Mouse (Mus musculus): Measurements from ENCODE around the gene Prss43. TPM values are rescaled to one million over a fixed set of nuclear protein-coding genes. Genes with fewer than 3 reads are reported as not detected.

Prss43 gene
- polyA plus RNA-seq, 1 experiment from 2014 or later, result not detected

DNA sequence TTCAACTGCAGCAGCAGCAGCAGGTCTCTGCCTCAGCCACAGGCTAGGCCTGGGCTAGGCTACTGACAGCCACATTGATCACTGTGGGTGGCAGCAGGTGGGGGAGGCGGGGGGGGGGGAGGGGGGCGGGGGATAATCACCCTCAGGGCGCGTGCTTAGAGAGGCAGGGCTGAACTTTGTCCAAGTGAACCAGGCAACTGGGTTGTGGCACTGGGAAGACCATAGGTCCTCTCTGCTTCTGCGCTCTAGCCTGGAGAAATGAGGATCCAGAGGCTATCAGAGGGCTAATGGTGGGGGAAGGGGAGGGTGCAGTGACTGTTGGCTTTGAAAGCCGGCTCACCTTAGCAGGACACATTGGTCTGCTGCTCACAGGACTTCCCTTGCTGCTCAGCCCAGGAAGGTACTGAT, 48.8 kb downstream of the Prss43 start:
- TF ChIP-seq EP300 (optimal IDR thresholded peaks at IDR 0.05), result no peak
- no peak for TF ChIP-seq CTCF (IDR thresholded peaks at IDR 0.05; ENCODE audit: low read depth)
- Histone ChIP-seq H3K36me3 (ENCODE audit: control insufficient read depth, insufficient read depth, low read length) (no peaks in the 10 kb centered on the region), H3K9me3 (ENCODE audit: control insufficient read depth, low read length) (no peaks in the 10 kb centered on the region), H3K9ac (ENCODE audit: low read length) (no peak overlapping the region), H3K4me2 (replicated peaks; ENCODE audit: low read depth) (no peak overlapping the region), H3K4me1 (replicated peaks; ENCODE audit: control insufficient read depth, insufficient read depth) (peaks cover 5% of the 10 kb centered on the region), H3K27me3 (ENCODE audit: control insufficient read depth, insufficient read depth, low read length) (no peaks in the 10 kb centered on the region), H3K4me3 (ENCODE audit: low read depth, low read length) (no peak overlapping the region), H3K27ac (replicated peaks) (no peak overlapping the region)
- DNase-seq (ENCODE audit: low spot score), result no peak
- no peak for ATAC-seq (ENCODE audit: low FRiP score, low TSS enrichment)
- 34% methylated on average over 6 of the region's 6 CpGs for WGBS

DNA sequence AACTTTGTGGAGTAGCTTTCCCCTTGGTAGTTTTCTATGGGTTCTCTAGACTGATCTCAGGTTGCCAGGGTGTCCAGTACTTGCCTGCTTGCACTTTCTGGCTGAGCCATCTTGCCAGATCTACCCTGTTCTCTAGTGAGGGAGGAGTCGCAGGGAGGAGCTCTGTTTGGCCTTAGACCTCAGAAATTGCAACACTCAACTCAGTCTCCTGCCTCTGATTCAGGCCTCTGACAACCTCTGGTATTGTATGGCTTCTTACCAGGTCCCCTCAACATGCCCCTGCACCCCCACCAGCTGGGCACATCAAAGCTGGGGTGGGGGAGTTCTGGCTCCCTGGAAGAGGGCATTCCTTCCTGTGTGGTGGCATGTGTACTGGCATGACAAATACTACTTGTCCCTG, 50.9 kb downstream of the Prss43 start:
- Histone ChIP-seq H3K4me2 (replicated peaks; ENCODE audit: low read depth) (no peak overlapping the region), H3K4me3 (ENCODE audit: low read depth, low read length) (no peak overlapping the region), H3K9me3 (ENCODE audit: control insufficient read depth, low read length) (no peaks in the 10 kb centered on the region), H3K36me3 (ENCODE audit: control insufficient read depth, insufficient read depth, low read length) (no peaks in the 10 kb centered on the region), H3K4me1 (replicated peaks; ENCODE audit: control insufficient read depth, insufficient read depth) (peaks cover 5% of the 10 kb centered on the region), H3K9ac (ENCODE audit: low read length) (no peak overlapping the region), H3K27me3 (ENCODE audit: control insufficient read depth, insufficient read depth, low read length) (no peaks in the 10 kb centered on the region), H3K27ac (replicated peaks) (peak overlapping the region; percentile 9; the same call in 1 of the 2 replicates)
- ATAC-seq (ENCODE audit: low FRiP score, low TSS enrichment), result no peak
- no peak for TF ChIP-seq CTCF (IDR thresholded peaks at IDR 0.05; ENCODE audit: low read depth)
- 79% methylated on average over 1 of the region's 1 CpGs for WGBS
- DNase-seq (ENCODE audit: low spot score), result no peak

GRCm38 (mm10) chr9:110877888-110878287, 51.4 kb downstream of the Prss43 start:
- Histone ChIP-seq H3K9me3 (ENCODE audit: control insufficient read depth, low read length) (no peaks in the 10 kb centered on the region), H3K4me1 (replicated peaks; ENCODE audit: control insufficient read depth, insufficient read depth) (peaks cover 5% of the 10 kb centered on the region), H3K27me3 (ENCODE audit: control insufficient read depth, insufficient read depth, low read length) (no peaks in the 10 kb centered on the region), H3K4me2 (replicated peaks; ENCODE audit: low read depth) (no peak overlapping the region), H3K27ac (replicated peaks) (peak overlapping the region; percentile 9; the same call in 1 of the 2 replicates), H3K36me3 (ENCODE audit: control insufficient read depth, insufficient read depth, low read length) (no peaks in the 10 kb centered on the region), H3K9ac (ENCODE audit: low read length) (no peak overlapping the region), H3K4me3 (ENCODE audit: low read depth, low read length) (no peak overlapping the region)
- no peak for DNase-seq (ENCODE audit: low spot score)
- WGBS, result 74% methylated on average over 5 of the region's 5 CpGs
- no peak for ATAC-seq (ENCODE audit: low FRiP score, low TSS enrichment)
- TF ChIP-seq EP300 (optimal IDR thresholded peaks at IDR 0.05), result no peak
- TF ChIP-seq CTCF (IDR thresholded peaks at IDR 0.05; ENCODE audit: low read depth), result no peak

GRCm38 (mm10) chr9:110879191-110879920, 52.9 kb downstream of the Prss43 start, which contains the start of gene Als2cl:
TSS of gene Als2cl (plus strand) at chr9:110879870.
- 20% methylated on average over 12 of the region's 12 CpGs for WGBS
- DNase-seq (ENCODE audit: low spot score) (no peak), ATAC-seq (ENCODE audit: low FRiP score, low TSS enrichment) (no peak)
- peak within 1 kb of the TSS; percentile 53 for H3K9ac ChIP-seq (ENCODE audit: low read length)
- peak within 1 kb of the TSS; percentile 88 for H3K27ac ChIP-seq (replicated peaks)
- no peak for TF ChIP-seq EP300 (optimal IDR thresholded peaks at IDR 0.05)
- H3K4me3 ChIP-seq (ENCODE audit: low read depth, low read length), result peak within 1 kb of the TSS; percentile 53
- H3K4me1 ChIP-seq (replicated peaks; ENCODE audit: control insufficient read depth, insufficient read depth), result peaks cover 5% of the 10 kb centered on the region; the same call in 1 of the 2 replicates
- no peaks in the 10 kb centered on the region for H3K27me3 ChIP-seq (ENCODE audit: control insufficient read depth, insufficient read depth, low read length)
- no peaks in the 10 kb centered on the region for H3K9me3 ChIP-seq (ENCODE audit: control insufficient read depth, low read length)
- H3K36me3 ChIP-seq (ENCODE audit: control insufficient read depth, insufficient read depth, low read length), result no peaks in the 10 kb centered on the region; the same call in 1 of the 2 replicates
- H3K4me2 ChIP-seq (replicated peaks; ENCODE audit: low read depth), result peak within 1 kb of the TSS; percentile 67

- no peak for TF ChIP-seq CTCF (IDR thresholded peaks at IDR 0.05; ENCODE audit: low read depth)
- no peak for TF ChIP-seq EP300 (optimal IDR thresholded peaks at IDR 0.05)
- peak within 1 kb of the TSS; percentile 53 for H3K9ac ChIP-seq (ENCODE audit: low read length)
- peaks cover 5% of the 10 kb centered on the region; the same call in 1 of the 2 replicates for H3K4me1 ChIP-seq (replicated peaks; ENCODE audit: control insufficient read depth, insufficient read depth)
- DNase-seq (ENCODE audit: low spot score) (peak; percentile 91), ATAC-seq (ENCODE audit: low FRiP score, low TSS enrichment) (peak; percentile 78)
- H3K9me3 ChIP-seq (ENCODE audit: control insufficient read depth, low read length), result no peaks in the 10 kb centered on the region
- H3K4me2 ChIP-seq (replicated peaks; ENCODE audit: low read depth), result peak within 1 kb of the TSS; percentile 67
- under 1% methylated on average over 51 of the region's 57 CpGs for WGBS
- H3K27me3 ChIP-seq (ENCODE audit: control insufficient read depth, insufficient read depth, low read length), result no peaks in the 10 kb centered on the region
- no peaks in the 10 kb centered on the region; the same call in 1 of the 2 replicates for H3K36me3 ChIP-seq (ENCODE audit: control insufficient read depth, insufficient read depth, low read length)
- H3K4me3 ChIP-seq (ENCODE audit: low read depth, low read length), result peak within 1 kb of the TSS; percentile 53
- H3K27ac ChIP-seq (replicated peaks), result peak within 1 kb of the TSS; percentile 88
These were observed 53.6 kb downstream of the Prss43 start, which contains the start of gene Tmie for GRCm38 (mm10) chr9:110879998-110880561. TSS of gene Tmie (minus strand) at chr9:110880113.

- Histone ChIP-seq H3K4me1 (replicated peaks; ENCODE audit: control insufficient read depth, insufficient read depth) (peaks cover 5% of the 10 kb centered on the region; the same call in 1 of the 2 replicates), H3K27ac (replicated peaks) (peak overlapping the region; percentile 88), H3K36me3 (ENCODE audit: control insufficient read depth, insufficient read depth, low read length) (no peaks in the 10 kb centered on the region; the same call in 1 of the 2 replicates), H3K27me3 (ENCODE audit: control insufficient read depth, insufficient read depth, low read length) (no peaks in the 10 kb centered on the region), H3K9me3 (ENCODE audit: control insufficient read depth, low read length) (no peaks in the 10 kb centered on the region), H3K4me2 (replicated peaks; ENCODE audit: low read depth) (peak overlapping the region; percentile 67), H3K4me3 (ENCODE audit: low read depth, low read length) (peak overlapping the region; percentile 53), H3K9ac (ENCODE audit: low read length) (peak overlapping the region; percentile 53)
- ATAC-seq (ENCODE audit: low FRiP score, low TSS enrichment) (peak; percentile 87), DNase-seq (ENCODE audit: low spot score) (peak; percentile 76)
- peak; percentile 20 for TF ChIP-seq EP300 (optimal IDR thresholded peaks at IDR 0.05)
- TF ChIP-seq CTCF (IDR thresholded peaks at IDR 0.05; ENCODE audit: low read depth), result no peak
- 51% methylated on average over 4 of the region's 4 CpGs for WGBS
These were observed 54.3 kb downstream of the Prss43 start for GRCm38 (mm10) chr9:110880772-110881171.

Other genes with a start within 250 kb of the Prss43 start
- gene Nradd, start 202.2 kb upstream of the Prss43 start, polyA plus RNA-seq (2015; fragmentation: Nextera tagmentation; extraction: Ambion mirVana), result 14.5 and 15.9 TPM in 2 replicates
- gene Nbeal2, start 172.5 kb upstream of the Prss43 start, polyA plus RNA-seq (2015; fragmentation: Nextera tagmentation; extraction: Ambion mirVana), result 5.7 and 6.2 TPM in 2 replicates
- gene Ccdc12, start 170.2 kb upstream of the Prss43 start, polyA plus RNA-seq (2015; fragmentation: Nextera tagmentation; extraction: Ambion mirVana), result 139 and 144 TPM in 2 replicates
- 0.11 and 0.27 TPM in 2 replicates for gene Myl3, start 84.8 kb upstream of the Prss43 start, polyA plus RNA-seq (2015; fragmentation: Nextera tagmentation; extraction: Ambion mirVana)
- gene Pth1r, start 79.5 kb upstream of the Prss43 start, polyA plus RNA-seq (2015; fragmentation: Nextera tagmentation; extraction: Ambion mirVana), result 10.5 and 10.6 TPM in 2 replicates
- gene Prss42, start 28.5 kb upstream of the Prss43 start, polyA plus RNA-seq (2015; fragmentation: Nextera tagmentation; extraction: Ambion mirVana), result not detected in 2 replicates
- gene Prss44, start 12.7 kb upstream of the Prss43 start, polyA plus RNA-seq (2015; fragmentation: Nextera tagmentation; extraction: Ambion mirVana), result not detected in 2 replicates
- gene Prss45, start 7.9 kb downstream of the Prss43 start, polyA plus RNA-seq (2015; fragmentation: Nextera tagmentation; extraction: Ambion mirVana), result not detected in 2 replicates
- gene Prss46, start 17.8 kb downstream of the Prss43 start, polyA plus RNA-seq (2015; fragmentation: Nextera tagmentation; extraction: Ambion mirVana), result not detected in 2 replicates
- 0.10 and 0.18 TPM in 2 replicates for gene Prss50, start 31.3 kb downstream of the Prss43 start, polyA plus RNA-seq (2015; fragmentation: Nextera tagmentation; extraction: Ambion mirVana)
- 5.5 and 6.1 TPM in 2 replicates for gene Als2cl, start 53.2 kb downstream of the Prss43 start, polyA plus RNA-seq (2015; fragmentation: Nextera tagmentation; extraction: Ambion mirVana)
- gene Tmie, start 53.4 kb downstream of the Prss43 start, polyA plus RNA-seq (2015; fragmentation: Nextera tagmentation; extraction: Ambion mirVana), result 1.5 and 1.6 TPM in 2 replicates
- gene Fam240a, start 90.2 kb downstream of the Prss43 start, polyA plus RNA-seq (2015; fragmentation: Nextera tagmentation; extraction: Ambion mirVana), result not detected in 2 replicates
- gene Tdgf1, start 119.5 kb downstream of the Prss43 start, polyA plus RNA-seq (2015; fragmentation: Nextera tagmentation; extraction: Ambion mirVana), result 0.07 TPM in 1 of 2 replicates, not detected in the other
- 0.07 and 0.08 TPM in 2 replicates for gene Lrrc2, start 124.9 kb downstream of the Prss43 start, polyA plus RNA-seq (2015; fragmentation: Nextera tagmentation; extraction: Ambion mirVana)
- 0.11 TPM in 1 of 2 replicates, not detected in the other for gene Rtp3, start 163.9 kb downstream of the Prss43 start, polyA plus RNA-seq (2015; fragmentation: Nextera tagmentation; extraction: Ambion mirVana)
- 76.3 and 95.6 TPM in 2 replicates for gene Ltf, start 192.6 kb downstream of the Prss43 start, polyA plus RNA-seq (2015; fragmentation: Nextera tagmentation; extraction: Ambion mirVana)
- gene Ccrl2, start 230.8 kb downstream of the Prss43 start, polyA plus RNA-seq (2015; fragmentation: Nextera tagmentation; extraction: Ambion mirVana), result 1.8 and 2.0 TPM in 2 replicates

Data from stomach, postnatal 0 days (tissue).